In genomic region chr4:149792159-149792800, GRCm38 (mm10) we compare ENCODE assay signal across 11 mouse cellular contexts. TPM values are rescaled to one million over a fixed set of nuclear protein-coding genes. Genes with fewer than 3 reads are reported as not detected.
DNase-seq lines count a peak whose midpoint lies in the region; ATAC-seq and TF ChIP-seq lines count a peak whose summit lies in the region.
"Had no signal": no experiment of that assay in that cellular context is flagged by ENCODE, and none has a peak within 500 bp of the region (broad histone marks: within the 10 kb centered on the region; RNA-seq: fewer than 3 reads in every experiment).

No protein-coding gene starts in this region.

- H3K27me3 ChIP-seq in liver, embryonic 14.5 days (ENCODE audit: control insufficient read depth, insufficient read depth, low read length) = no peaks in the 10 kb centered on the region
- H3K27me3 ChIP-seq in neural tube, embryonic 15.5 days (replicated peaks) = no peaks in the 10 kb centered on the region
- H3K27me3 ChIP-seq in thymus, adult 2 months (ENCODE audit: control insufficient read depth, insufficient read depth, low read length) = no peaks in the 10 kb centered on the region
- H3K27me3 ChIP-seq: embryonic facial prominence, embryonic 12.5 days; hindbrain, embryonic 15.5 days; limb, embryonic 15.5 days had no signal

- no peaks in the 10 kb centered on the region for H3K9me3 ChIP-seq in liver, embryonic 14.5 days (ENCODE audit: control insufficient read depth, low read length)
- H3K9me3 ChIP-seq in neural tube, embryonic 15.5 days (replicated peaks) = no peaks in the 10 kb centered on the region
- H3K9me3 ChIP-seq: embryonic facial prominence, embryonic 12.5 days; hindbrain, embryonic 15.5 days; limb, embryonic 15.5 days had no signal

- H3K36me3 ChIP-seq in liver, embryonic 14.5 days (replicated peaks; ENCODE audit: control insufficient read depth, insufficient read depth, low read depth) = no peaks in the 10 kb centered on the region
- no peaks in the 10 kb centered on the region for H3K36me3 ChIP-seq in neural tube, embryonic 15.5 days
- no peaks in the 10 kb centered on the region for H3K36me3 ChIP-seq in thymus, adult 2 months (ENCODE audit: control insufficient read depth, insufficient read depth, low read length)
- H3K36me3 ChIP-seq: embryonic facial prominence, embryonic 12.5 days; hindbrain, embryonic 15.5 days; limb, embryonic 15.5 days had no signal

- DNase-seq in left cerebral cortex, postnatal 14 days (ENCODE audit: low spot score in 2 of 2) = peak; percentile 31 to 46
- no peak for DNase-seq in left cerebral cortex, adult 8-10 months (ENCODE audit: low spot score in 2 of 2)
- peak; percentile 49 for DNase-seq in gastrocnemius, postnatal 14 days
- DNase-seq in liver, embryonic 14.5 days (ENCODE audit: low read depth in 3 of 3, low spot score in 3 of 3) = no peak
- DNase-seq in skeletal muscle tissue, adult 2 months (ENCODE audit: low read depth, low spot score) = peak; percentile 95
- DNase-seq in thymus, adult 2 months = no peak
- DNase-seq in MN1 (ENCODE audit: low spot score) = no peak

- no peak for TF ChIP-seq EP300 in liver, embryonic 14.5 days (IDR thresholded peaks at IDR 0.05; ENCODE audit: low read depth)

- no peak for TF ChIP-seq POLR2A in thymus, adult 2 months (IDR thresholded peaks at IDR 0.05; ENCODE audit: control insufficient read depth, extremely low read depth, insufficient read depth, low read length, poor library complexity)

- no peak overlapping the region for H3K4me3 ChIP-seq in liver, embryonic 14.5 days (ENCODE audit: insufficient read depth in 1 of 2, low read depth in 2 of 2, low read length in 2 of 2)
- H3K4me3 ChIP-seq in neural tube, embryonic 15.5 days (replicated peaks) = no peak overlapping the region
- no peak overlapping the region for H3K4me3 ChIP-seq in thymus, adult 2 months (ENCODE audit: control insufficient read depth, insufficient read depth, low read length)
- H3K4me3 ChIP-seq: embryonic facial prominence, embryonic 12.5 days; hindbrain, embryonic 15.5 days; limb, embryonic 15.5 days had no signal

- H3K4me1 ChIP-seq in liver, embryonic 14.5 days (replicated peaks; ENCODE audit: control insufficient read depth in 2 of 2, insufficient read depth in 2 of 2, low read length in 1 of 2) = peaks cover 0 to 21% of the 10 kb centered on the region in 2 experiments; a peak in 2 of 4 replicates
- peaks cover 31% of the 10 kb centered on the region for H3K4me1 ChIP-seq in neural tube, embryonic 15.5 days
- H3K4me1 ChIP-seq in thymus, adult 2 months (replicated peaks; ENCODE audit: control insufficient read depth, insufficient read depth, low read length) = peaks cover 5% of the 10 kb centered on the region

- H3K9ac ChIP-seq in liver, embryonic 14.5 days (replicated peaks) = no peak overlapping the region
- no peak overlapping the region for H3K9ac ChIP-seq in neural tube, embryonic 15.5 days (replicated peaks)
- H3K9ac ChIP-seq: embryonic facial prominence, embryonic 12.5 days; hindbrain, embryonic 15.5 days; limb, embryonic 15.5 days had no signal

- H3K27ac ChIP-seq in liver, embryonic 14.5 days = no peak overlapping the region
- H3K27ac ChIP-seq in neural tube, embryonic 15.5 days (replicated peaks) = no peak overlapping the region
- no peak overlapping the region for H3K27ac ChIP-seq in thymus, adult 2 months (ENCODE audit: control insufficient read depth, insufficient read depth, low read length)
- H3K27ac ChIP-seq: embryonic facial prominence, embryonic 12.5 days; hindbrain, embryonic 15.5 days; limb, embryonic 15.5 days had no signal

- peak; percentile 11; the same call in 1 of the 2 replicates for ATAC-seq in liver, embryonic 14.5 days (ENCODE audit: insufficient read depth)
- no peak for ATAC-seq in neural tube, embryonic 15.5 days (ENCODE audit: low FRiP score)

- intact Hi-C loops in left cerebral cortex, postnatal 14 days (cut with DNase I) = no loop called here
- intact Hi-C loops in gastrocnemius, postnatal 14 days (cut with DNase I; ENCODE audit: low total_unique reads) = no loop called here

- 29% methylated on average over 10 of the region's 10 CpGs for WGBS in liver, embryonic 14.5 days (ENCODE audit: insufficient replicate concordance)
- WGBS in neural tube, embryonic 15.5 days = 55% methylated on average over 10 of the region's 10 CpGs
- 24% methylated on average over 10 of the region's 10 CpGs for WGBS in thymus, adult 2 months

- no peak for TF ChIP-seq CTCF in liver, embryonic 14.5 days (IDR thresholded peaks at IDR 0.05; ENCODE audit: low read depth)
- TF ChIP-seq CTCF in thymus, adult 2 months (IDR thresholded peaks at IDR 0.05; ENCODE audit: borderline replicate concordance, control insufficient read depth, extremely low read depth, insufficient read depth, low read length, poor library complexity) = no peak

- no peak overlapping the region for H3K4me2 ChIP-seq in liver, embryonic 14.5 days (ENCODE audit: low read depth)
- no peak overlapping the region for H3K4me2 ChIP-seq in neural tube, embryonic 15.5 days
- H3K4me2 ChIP-seq: embryonic facial prominence, embryonic 12.5 days; hindbrain, embryonic 15.5 days; limb, embryonic 15.5 days had no signal

RNA-seq across cellular contexts. Expression of gene Slc25a33, which starts 18.2 kb away (rescaled TPM):
- total RNA-seq in left cerebral cortex, postnatal 14 days (2021) = 10 to 100 TPM; 33.6 to 38.2 TPM
- total RNA-seq in left cerebral cortex, adult 8-10 months (2022) = 10 to 100 TPM; 31.9 to 33.7 (median 32.4) TPM
- total RNA-seq in gastrocnemius, postnatal 14 days (2021) = 10 to 100 TPM; 10.5 to 12.0 TPM
- 3.3 and 4.8 TPM in 2 replicates for polyA plus RNA-seq in liver, embryonic 14.5 days (2012; rRNA removed)
- polyA plus RNA-seq in liver, embryonic 14.5 days (2014; fragmentation: Nextera tagmentation; extraction: Ambion mirVana) = 7.8 and 9.8 TPM in 2 replicates
- polyA plus RNA-seq in neural tube, embryonic 15.5 days (2015; fragmentation: Nextera tagmentation; extraction: Ambion mirVana) = 35.8 and 46.3 TPM in 2 replicates
- 7.2 and 7.3 TPM in 2 replicates for polyA plus RNA-seq in thymus, adult 2 months (2012; rRNA removed)

RNA-seq across cellular contexts. Expression of gene Tmem201, which starts 54.4 kb away (rescaled TPM):
- total RNA-seq in left cerebral cortex, postnatal 14 days (2021) = 10 to 100 TPM; 63.9 to 66.8 TPM
- 10 to 100 TPM; 65.4 to 71.4 (median 69.0) TPM for total RNA-seq in left cerebral cortex, adult 8-10 months (2022)
- 10 to 100 TPM; 37.3 to 40.4 TPM for total RNA-seq in gastrocnemius, postnatal 14 days (2021)
- polyA plus RNA-seq in liver, embryonic 14.5 days (2012; rRNA removed) = 7.2 and 8.6 TPM in 2 replicates
- 3.5 and 4.1 TPM in 2 replicates for polyA plus RNA-seq in liver, embryonic 14.5 days (2014; fragmentation: Nextera tagmentation; extraction: Ambion mirVana)
- 45.2 and 48.5 TPM in 2 replicates for polyA plus RNA-seq in neural tube, embryonic 15.5 days (2015; fragmentation: Nextera tagmentation; extraction: Ambion mirVana)
- 71.7 and 79.0 TPM in 2 replicates for polyA plus RNA-seq in thymus, adult 2 months (2012; rRNA removed)

Comparison
In these comparisons a context has a peak if more than half of its experiments do, and no peak if none do; other contexts are left out.
1. DNase-seq: peak in left cerebral cortex, postnatal 14 days (2 of 2), gastrocnemius, postnatal 14 days (single experiment) and skeletal muscle tissue, adult 2 months (single experiment); none in left cerebral cortex, adult 8-10 months (0 of 2), liver, embryonic 14.5 days (0 of 3), thymus, adult 2 months (single experiment) and MN1 (single experiment).